Mouse (Mus musculus): Measurements from ENCODE around the gene Olfr315. TPM values are rescaled to one million over a fixed set of nuclear protein-coding genes. Genes with fewer than 3 reads are reported as not detected.

Gene Olfr315
- polyA plus RNA-seq, 1 experiment: 1.4 TPM

- Histone ChIP-seq H3K27ac (ENCODE audit: control insufficient read depth, insufficient read depth, low read length) (no peak within 1 kb of the TSS), H3K27me3 (ENCODE audit: control insufficient read depth, insufficient read depth, low read length) (no peaks in the 10 kb centered on the region)
- TF ChIP-seq POLR2A (IDR thresholded peaks at IDR 0.05; ENCODE audit: control insufficient read depth, extremely low read depth, insufficient read depth, low read length, poor library complexity) (no peak), CTCF (IDR thresholded peaks at IDR 0.05; ENCODE audit: borderline replicate concordance, control insufficient read depth, extremely low read depth, insufficient read depth, low read length, poor library complexity) (no peak)
Observed at GRCm38 (mm10) chr11:58782480-58783089, 9.6 kb downstream of the Olfr315 start, which contains the start of gene Olfr314. Gene Olfr314, plus strand, starts transcription at chr11:58782952.

GRCm38 (mm10) chr11:58784182-58784581 lies 11.2 kb downstream of the Olfr315 start:
- H3K4me3 ChIP-seq (ENCODE audit: control insufficient read depth, insufficient read depth, low read length): no peak overlapping the region
- H3K36me3 ChIP-seq (ENCODE audit: control insufficient read depth, insufficient read depth, low read length): no peaks in the 10 kb centered on the region
- no peaks in the 10 kb centered on the region for H3K27me3 ChIP-seq (ENCODE audit: control insufficient read depth, insufficient read depth, low read length)
- DNase-seq: no peak
- TF ChIP-seq POLR2A (IDR thresholded peaks at IDR 0.05; ENCODE audit: control insufficient read depth, extremely low read depth, insufficient read depth, low read length, poor library complexity) (no peak), CTCF (IDR thresholded peaks at IDR 0.05; ENCODE audit: borderline replicate concordance, control insufficient read depth, extremely low read depth, insufficient read depth, low read length, poor library complexity) (no peak)
- H3K4me1 ChIP-seq (replicated peaks; ENCODE audit: control insufficient read depth, insufficient read depth, low read length): peaks cover 25% of the 10 kb centered on the region
- 97% methylated on average over 2 of the region's 2 CpGs for WGBS
- H3K27ac ChIP-seq (ENCODE audit: control insufficient read depth, insufficient read depth, low read length): no peak overlapping the region

More at GRCm38 (mm10) chr11:58782480-58783089, 9.6 kb downstream of the Olfr315 start, which contains the start of gene Olfr314:
- Histone ChIP-seq H3K4me3 (ENCODE audit: control insufficient read depth, insufficient read depth, low read length) (no peak within 1 kb of the TSS), H3K36me3 (ENCODE audit: control insufficient read depth, insufficient read depth, low read length) (no peaks in the 10 kb centered on the region), H3K4me1 (replicated peaks; ENCODE audit: control insufficient read depth, insufficient read depth, low read length) (peaks cover 17% of the 10 kb centered on the region)
- 51% methylated on average over 6 of the region's 6 CpGs for WGBS
- no peak for DNase-seq

GRCm38 (mm10) chr11:58787651-58788050 lies 14.7 kb downstream of the Olfr315 start:
- no peaks in the 10 kb centered on the region for H3K27me3 ChIP-seq (ENCODE audit: control insufficient read depth, insufficient read depth, low read length)
- H3K36me3 ChIP-seq (ENCODE audit: control insufficient read depth, insufficient read depth, low read length): no peaks in the 10 kb centered on the region
- peak; percentile 67 for DNase-seq
- WGBS: 20% methylated on average over 10 of the region's 10 CpGs
- TF ChIP-seq POLR2A (IDR thresholded peaks at IDR 0.05; ENCODE audit: control insufficient read depth, extremely low read depth, insufficient read depth, low read length, poor library complexity): no peak
- TF ChIP-seq CTCF (IDR thresholded peaks at IDR 0.05; ENCODE audit: borderline replicate concordance, control insufficient read depth, extremely low read depth, insufficient read depth, low read length, poor library complexity): no peak
- peak overlapping the region; percentile 98 for H3K27ac ChIP-seq (ENCODE audit: control insufficient read depth, insufficient read depth, low read length)
- peaks cover 30% of the 10 kb centered on the region for H3K4me1 ChIP-seq (replicated peaks; ENCODE audit: control insufficient read depth, insufficient read depth, low read length)
- no peak overlapping the region for H3K4me3 ChIP-seq (ENCODE audit: control insufficient read depth, insufficient read depth, low read length)

GRCm38 (mm10) chr11:58788346-58788745 lies 15.4 kb downstream of the Olfr315 start:
- TF ChIP-seq POLR2A (IDR thresholded peaks at IDR 0.05; ENCODE audit: control insufficient read depth, extremely low read depth, insufficient read depth, low read length, poor library complexity): no peak
- TF ChIP-seq CTCF (IDR thresholded peaks at IDR 0.05; ENCODE audit: borderline replicate concordance, control insufficient read depth, extremely low read depth, insufficient read depth, low read length, poor library complexity): no peak
- Histone ChIP-seq H3K27me3 (ENCODE audit: control insufficient read depth, insufficient read depth, low read length) (no peaks in the 10 kb centered on the region), H3K4me3 (ENCODE audit: control insufficient read depth, insufficient read depth, low read length) (no peak overlapping the region), H3K4me1 (replicated peaks; ENCODE audit: control insufficient read depth, insufficient read depth, low read length) (peaks cover 28% of the 10 kb centered on the region), H3K27ac (ENCODE audit: control insufficient read depth, insufficient read depth, low read length) (peak overlapping the region; percentile 98), H3K36me3 (ENCODE audit: control insufficient read depth, insufficient read depth, low read length) (no peaks in the 10 kb centered on the region)
- peak; percentile 44 for DNase-seq
- 24% methylated on average over 8 of the region's 8 CpGs for WGBS

- H3K27ac ChIP-seq (ENCODE audit: control insufficient read depth, insufficient read depth, low read length): no peak overlapping the region; the same call in 1 of the 2 replicates
- peaks cover 28% of the 10 kb centered on the region for H3K4me1 ChIP-seq (replicated peaks; ENCODE audit: control insufficient read depth, insufficient read depth, low read length)
- no peak overlapping the region for H3K4me3 ChIP-seq (ENCODE audit: control insufficient read depth, insufficient read depth, low read length)
- no peaks in the 10 kb centered on the region for H3K36me3 ChIP-seq (ENCODE audit: control insufficient read depth, insufficient read depth, low read length)
- WGBS: 40% methylated on average over 3 of the region's 3 CpGs
- no peak for TF ChIP-seq POLR2A (IDR thresholded peaks at IDR 0.05; ENCODE audit: control insufficient read depth, extremely low read depth, insufficient read depth, low read length, poor library complexity)
- no peak for TF ChIP-seq CTCF (IDR thresholded peaks at IDR 0.05; ENCODE audit: borderline replicate concordance, control insufficient read depth, extremely low read depth, insufficient read depth, low read length, poor library complexity)
- DNase-seq: no peak
- H3K27me3 ChIP-seq (ENCODE audit: control insufficient read depth, insufficient read depth, low read length): no peaks in the 10 kb centered on the region
Observed at GRCm38 (mm10) chr11:58789532-58789931, 16.5 kb downstream of the Olfr315 start.

- Histone ChIP-seq H3K36me3 (ENCODE audit: control insufficient read depth, insufficient read depth, low read length) (no peaks in the 10 kb centered on the region), H3K27me3 (ENCODE audit: control insufficient read depth, insufficient read depth, low read length) (no peaks in the 10 kb centered on the region), H3K4me3 (ENCODE audit: control insufficient read depth, insufficient read depth, low read length) (no peak overlapping the region), H3K4me1 (replicated peaks; ENCODE audit: control insufficient read depth, insufficient read depth, low read length) (peaks cover 28% of the 10 kb centered on the region), H3K27ac (ENCODE audit: control insufficient read depth, insufficient read depth, low read length) (no peak overlapping the region)
- WGBS: 7% methylated on average over 2 of the region's 2 CpGs
- no peak for DNase-seq
- TF ChIP-seq POLR2A (IDR thresholded peaks at IDR 0.05; ENCODE audit: control insufficient read depth, extremely low read depth, insufficient read depth, low read length, poor library complexity): no peak
- TF ChIP-seq CTCF (IDR thresholded peaks at IDR 0.05; ENCODE audit: borderline replicate concordance, control insufficient read depth, extremely low read depth, insufficient read depth, low read length, poor library complexity): no peak
Observed at GRCm38 (mm10) chr11:58790053-58790452, 17.1 kb downstream of the Olfr315 start.

Data from thymus, adult 2 months (tissue).